Mouse (Mus musculus): ENCODE measurements around the gene Nfasc.

GRCm38 (mm10) chr1:132569516-132569915 lies 172.1 kb downstream of the Nfasc start:
- TF ChIP-seq CTCF (IDR thresholded peaks at IDR 0.05; ENCODE audit: control insufficient read depth, insufficient read depth, insufficient replicate concordance, low read depth, low read length), result no peak
- no peak for TF ChIP-seq POLR2A (IDR thresholded peaks at IDR 0.05; ENCODE audit: control insufficient read depth, low read depth, low read length)
